Mouse (Mus musculus) embryonic fibroblast, embryonic 13.5 days (primary cell): ENCODE data around the gene Nkx2-3. TPM values are rescaled to one million over a fixed set of nuclear protein-coding genes. Genes with fewer than 3 reads are reported as not detected.

Experiments
- H3K27ac ChIP-seq: 2 replicates; pipeline ENCODE4 v1.5.1; 2012; ENCODE audit warnings: low read length, control low read depth, inconsistent platforms; ENCODE audit not compliant: insufficient read depth
- H3K4me1 ChIP-seq: 2 replicates; pipeline ENCODE4 v1.6.1; 2011; ENCODE audit warnings: low read length; ENCODE audit not compliant: control insufficient read depth, insufficient read depth
- H3K4me3 ChIP-seq: 2 replicates; pipeline ENCODE4 v1.5.1; 2011; ENCODE audit warnings: mild to moderate bottlenecking, control low read depth, low read length; ENCODE audit not compliant: insufficient read depth
- CTCF ChIP-seq: IDR thresholded peaks from 2 replicates; pipeline ENCODE4 v1.5.1; 2011; ENCODE audit warnings: mild to moderate bottlenecking, control low read depth, low read length, moderate library complexity, borderline replicate concordance; ENCODE audit not compliant: insufficient read depth
- POLR2A ChIP-seq: IDR thresholded peaks from 2 replicates; pipeline ENCODE4 v1.6.1; 2011; ENCODE audit warnings: low read depth, mild to moderate bottlenecking, control low read depth, low read length, moderate library complexity
- polyA plus RNA-seq: library from polyadenylated mRNA; stranded (reverse); fragments of >200 nt; gene quantifications from 2 replicates; pipeline ENCODE4 v1.2.4, GENCODE M21; 2011; ENCODE audit warnings: low read depth; ENCODE audit not compliant: missing spikeins, insufficient read length

Nkx2-3 gene
- polyA plus RNA-seq, 1 experiment, result not detected

DNA sequence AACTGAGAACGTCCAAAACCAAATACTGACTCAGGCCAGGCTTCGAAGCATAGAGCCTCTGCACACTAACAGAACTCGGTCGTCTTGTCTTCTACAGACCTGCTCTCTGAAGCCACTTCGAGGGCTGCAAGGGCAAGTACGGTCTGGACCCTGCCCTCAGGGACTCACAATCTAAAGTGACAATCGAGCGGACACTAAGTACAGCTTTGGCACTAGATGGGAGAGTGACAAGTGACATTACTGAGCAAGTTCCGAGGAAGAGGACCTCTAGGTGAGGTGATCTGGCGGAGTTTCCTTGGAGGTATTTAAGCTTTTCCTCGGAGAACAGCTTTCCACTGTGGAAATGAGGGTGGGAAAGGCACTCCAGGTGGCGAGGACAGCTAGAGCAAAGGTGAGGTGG, 564 bp upstream of the Nkx2-3 start:
- no peak overlapping the region for H3K4me3 ChIP-seq
- no peak for TF ChIP-seq POLR2A
- TF ChIP-seq CTCF, result no peak
- no peaks in the 10 kb centered on the region for H3K4me1 ChIP-seq
- H3K27ac ChIP-seq, result no peak overlapping the region

DNA sequence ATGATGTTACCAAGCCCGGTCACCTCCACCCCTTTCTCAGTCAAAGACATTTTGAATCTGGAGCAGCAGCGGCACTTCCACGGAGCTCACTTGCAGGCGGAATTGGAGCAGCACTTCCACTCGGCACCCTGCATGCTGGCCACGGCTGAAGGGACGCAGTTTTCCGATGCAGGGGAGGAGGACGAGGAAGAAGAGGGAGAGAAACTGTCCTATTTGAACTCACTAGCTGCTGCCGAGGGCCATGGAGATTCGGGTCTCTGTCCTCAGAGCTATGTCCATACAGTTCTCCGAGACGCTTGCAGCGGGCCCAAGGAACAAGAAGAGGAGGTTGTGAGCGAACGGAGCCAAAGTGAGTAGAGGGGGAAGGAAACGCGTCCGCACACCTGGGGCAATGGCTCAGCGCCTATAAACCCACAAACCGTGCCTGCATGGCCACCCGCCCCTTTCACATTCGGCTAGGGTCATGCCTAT, 411 bp downstream of the Nkx2-3 start:
- H3K4me1 ChIP-seq, result no peaks in the 10 kb centered on the region

DNA sequence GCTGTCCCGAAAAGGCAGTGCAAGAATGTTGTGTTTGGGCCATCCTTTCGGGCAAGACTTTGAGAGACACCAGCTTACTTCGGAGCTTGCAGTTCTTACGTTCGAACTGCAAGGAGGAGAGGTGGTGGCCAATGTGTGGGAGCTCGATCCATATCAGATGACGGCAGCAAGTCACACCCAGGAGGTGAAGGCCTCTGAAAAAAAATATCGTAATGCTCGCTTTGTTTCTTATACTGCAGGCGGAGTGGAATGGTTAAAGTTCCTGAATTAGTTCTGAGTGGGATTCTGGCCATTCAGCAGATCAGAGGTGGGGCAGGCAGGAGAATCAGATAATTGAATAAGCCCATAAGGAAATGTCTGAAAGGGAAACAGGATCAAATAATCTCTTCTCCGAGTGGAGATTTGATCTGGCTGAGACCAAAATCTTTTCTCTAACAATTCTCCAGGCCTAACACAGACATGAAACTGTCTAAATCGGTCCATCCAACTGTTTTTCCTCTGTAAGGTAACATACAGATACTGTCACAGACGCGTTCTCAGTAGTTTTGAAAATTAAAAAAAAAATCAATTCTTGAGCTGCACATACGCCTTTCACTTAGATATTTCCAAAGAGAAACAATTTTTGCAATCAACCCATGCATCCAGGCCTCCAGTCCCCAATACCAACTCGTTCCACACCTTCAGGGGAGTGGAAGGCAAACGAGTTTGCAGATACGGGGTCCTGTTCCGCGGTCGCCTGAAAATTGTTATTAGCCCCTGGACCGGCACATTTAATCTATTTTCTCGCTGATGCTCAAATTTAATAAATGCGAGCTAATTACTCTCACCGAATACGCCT, 1.4 kb downstream of the Nkx2-3 start:
- H3K4me3 ChIP-seq, result no peak overlapping the region
- TF ChIP-seq CTCF (no peak), POLR2A (no peak)

More for the DNA sequence above, 411 bp downstream of the Nkx2-3 start:
- H3K27ac ChIP-seq, result no peak overlapping the region
- TF ChIP-seq CTCF (no peak), POLR2A (no peak)
- H3K4me3 ChIP-seq, result no peak overlapping the region

DNA sequence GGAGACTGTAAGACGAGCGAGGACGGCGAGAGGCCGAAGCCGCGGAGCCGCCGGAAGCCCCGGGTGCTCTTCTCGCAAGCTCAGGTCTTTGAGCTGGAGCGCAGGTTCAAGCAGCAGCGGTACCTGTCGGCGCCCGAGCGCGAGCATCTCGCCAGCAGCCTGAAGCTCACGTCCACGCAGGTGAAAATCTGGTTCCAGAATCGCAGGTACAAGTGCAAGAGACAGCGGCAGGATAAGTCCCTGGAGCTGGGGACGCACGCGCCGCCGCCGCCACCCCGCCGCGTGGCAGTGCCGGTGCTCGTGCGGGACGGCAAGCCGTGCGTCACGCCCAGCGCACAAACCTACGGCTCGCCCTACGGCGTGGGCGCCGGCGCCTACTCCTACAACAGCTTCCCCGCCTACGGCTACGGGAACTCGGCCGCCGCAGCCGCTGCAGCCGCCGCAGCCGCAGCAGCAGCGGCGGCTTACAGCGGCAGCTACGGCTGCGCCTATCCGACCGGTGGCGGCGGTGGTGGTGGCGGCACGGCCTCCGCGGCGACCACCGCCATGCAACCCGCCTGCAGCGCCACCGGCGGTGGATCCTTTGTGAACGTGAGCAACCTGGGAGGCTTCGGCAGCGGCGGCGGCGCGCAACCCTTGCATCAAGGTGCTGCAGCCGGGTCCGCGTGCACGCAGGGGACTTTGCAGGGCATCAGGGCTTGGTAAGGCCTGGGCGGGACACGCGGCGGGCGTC, 2.4 kb downstream of the Nkx2-3 start:
- no peaks in the 10 kb centered on the region for H3K4me1 ChIP-seq
- no peak overlapping the region for H3K27ac ChIP-seq
- TF ChIP-seq CTCF (no peak), POLR2A (no peak)
- H3K4me3 ChIP-seq, result no peak overlapping the region

More for the DNA sequence above, 1.4 kb downstream of the Nkx2-3 start:
- no peaks in the 10 kb centered on the region for H3K4me1 ChIP-seq
- no peak overlapping the region for H3K27ac ChIP-seq

DNA sequence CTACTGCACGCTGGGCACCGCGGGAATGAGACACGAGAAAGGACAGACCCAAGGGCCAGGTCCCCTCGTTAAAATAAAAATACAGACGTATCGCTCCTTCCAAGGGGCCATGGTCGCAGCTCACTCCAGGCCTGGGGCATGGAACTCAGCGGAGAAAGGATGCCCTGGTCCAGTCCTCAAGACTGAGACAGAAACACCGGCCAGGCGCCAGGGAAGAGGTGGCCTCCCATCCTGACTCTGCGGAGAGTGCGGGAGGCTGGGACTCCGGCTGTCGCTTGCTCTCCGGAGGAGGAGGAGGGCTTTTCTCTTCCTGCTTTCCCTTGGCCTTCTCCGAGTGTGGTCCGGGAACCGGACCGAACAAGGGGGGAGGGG, 2.9 kb downstream of the Nkx2-3 start:
- TF ChIP-seq CTCF (no peak), POLR2A (no peak)
- Histone ChIP-seq H3K4me3 (no peak overlapping the region), H3K27ac (no peak overlapping the region), H3K4me1 (no peaks in the 10 kb centered on the region)

DNA sequence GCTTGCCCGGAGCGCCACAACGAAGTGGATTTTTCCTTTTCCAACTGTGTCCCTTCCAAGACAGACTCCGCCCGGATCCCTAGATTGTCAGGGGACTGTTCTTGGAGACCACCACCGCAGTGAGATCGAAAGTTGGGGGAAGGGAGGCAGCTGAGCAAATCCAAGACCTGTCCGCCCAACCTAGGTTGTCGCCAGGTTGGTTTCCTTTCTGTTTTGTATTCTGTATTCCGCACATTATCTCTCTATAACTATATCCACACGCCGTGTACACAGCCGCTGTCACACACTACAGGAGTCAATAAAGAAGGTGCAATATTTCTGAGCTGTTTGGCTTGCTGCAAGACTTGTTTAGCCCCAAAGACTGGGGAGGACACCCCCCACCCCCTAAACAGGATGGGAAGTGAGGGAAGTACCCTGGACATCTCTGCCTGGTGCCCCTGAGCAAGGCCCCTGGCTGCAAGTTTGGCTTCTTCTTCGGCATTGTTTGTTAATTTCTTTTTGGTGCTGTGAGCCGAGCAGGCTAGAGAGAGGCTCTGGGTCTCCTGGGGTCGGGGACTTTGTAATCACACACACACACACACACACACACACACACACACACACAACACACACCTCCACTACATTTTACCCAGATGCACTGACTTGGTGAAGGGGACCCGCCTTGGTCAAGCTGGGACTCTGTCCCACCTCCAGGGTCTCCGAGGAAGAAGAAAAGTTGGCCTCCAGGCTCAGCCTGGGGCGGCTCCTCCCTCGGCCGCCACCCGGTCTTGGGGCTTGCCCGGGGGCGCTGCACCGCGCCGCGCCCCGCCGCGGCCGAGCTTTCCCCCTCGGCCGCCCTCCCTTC, 3.7 kb downstream of the Nkx2-3 start:
- no peak overlapping the region; the same call in 1 of the 2 replicates for H3K4me3 ChIP-seq

DNA sequence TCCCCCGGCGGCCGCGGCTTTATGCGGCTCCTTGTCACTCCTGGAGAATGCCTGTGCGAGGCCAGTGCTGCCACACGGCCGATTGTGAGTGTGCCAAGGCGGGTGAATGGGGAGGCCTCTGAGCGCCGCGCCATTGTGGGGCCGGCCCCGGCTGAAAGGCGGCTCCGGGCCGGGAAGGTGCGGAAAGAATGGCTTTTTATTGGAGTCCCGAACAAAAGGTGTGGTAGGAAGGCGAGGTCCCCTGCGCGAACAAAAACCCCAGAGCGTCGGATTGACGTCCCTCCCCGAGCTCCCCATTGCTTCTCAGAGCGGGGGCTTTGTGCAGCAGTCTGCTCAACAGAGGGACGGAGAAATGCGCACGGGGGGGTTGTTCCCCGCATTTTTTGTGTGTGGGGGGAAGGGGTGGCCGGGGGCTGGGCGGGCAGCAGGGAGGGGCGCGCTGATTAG, 4.3 kb downstream of the Nkx2-3 start:
- no peaks in the 10 kb centered on the region for H3K4me1 ChIP-seq
- no peak overlapping the region for H3K4me3 ChIP-seq
- H3K27ac ChIP-seq, result no peak overlapping the region
- no peak for TF ChIP-seq POLR2A
- no peak for TF ChIP-seq CTCF

More for the DNA sequence above, 3.7 kb downstream of the Nkx2-3 start:
- Histone ChIP-seq H3K4me1 (no peaks in the 10 kb centered on the region), H3K27ac (no peak overlapping the region)
- no peak for TF ChIP-seq CTCF
- TF ChIP-seq POLR2A, result no peak

DNA sequence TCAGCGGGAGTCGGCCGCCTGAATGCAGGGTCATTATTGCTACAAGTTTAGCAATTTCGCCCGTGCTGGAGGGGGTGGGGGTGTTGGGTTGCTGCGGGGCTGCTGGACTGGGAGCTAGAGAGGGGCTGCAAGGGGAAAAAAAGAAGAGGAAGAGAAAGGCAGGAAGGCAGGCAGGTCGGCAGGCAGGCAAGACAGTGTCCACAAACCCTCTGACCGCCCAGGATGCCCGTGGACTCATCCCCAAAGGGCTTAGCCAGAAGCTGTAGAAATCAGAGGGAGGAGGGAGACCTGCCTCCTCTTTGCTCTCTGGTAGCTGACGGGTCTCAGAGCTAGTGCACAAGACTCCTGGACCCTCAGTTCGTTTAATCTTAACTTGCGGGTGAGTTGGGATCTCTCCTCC, 4.8 kb downstream of the Nkx2-3 start:
- H3K4me1 ChIP-seq, result no peaks in the 10 kb centered on the region
- no peak for TF ChIP-seq POLR2A
- no peak for TF ChIP-seq CTCF
- H3K27ac ChIP-seq, result no peak overlapping the region
- H3K4me3 ChIP-seq, result no peak overlapping the region

DNA sequence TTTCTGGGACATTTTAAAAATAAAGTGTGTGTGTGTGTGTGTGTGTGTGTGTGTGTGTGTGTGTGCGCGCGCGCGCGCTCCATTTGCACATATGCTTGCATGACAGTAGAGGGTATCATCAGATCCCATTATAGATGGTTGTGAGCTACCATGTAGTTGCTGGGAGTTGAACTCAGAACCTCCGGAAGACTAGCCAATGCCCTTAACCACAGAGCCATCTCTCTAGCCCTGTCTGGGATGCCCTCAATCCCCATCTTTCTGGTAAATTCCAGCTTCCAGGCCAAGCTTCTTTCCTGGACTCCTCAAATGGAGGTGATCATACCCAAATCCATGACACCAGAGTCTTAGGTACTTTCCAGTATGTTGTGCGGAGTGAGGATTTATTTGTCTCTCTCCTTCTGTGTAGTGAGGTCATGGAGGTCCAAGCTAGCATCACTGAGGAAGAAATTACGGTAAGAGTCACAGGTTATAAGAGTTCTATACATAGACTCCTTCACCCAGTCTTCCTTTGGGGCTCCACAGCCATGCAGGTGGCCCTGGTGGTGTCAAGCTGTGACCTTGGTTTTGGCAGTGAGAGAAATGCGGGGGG, 5.7 kb downstream of the Nkx2-3 start:
- TF ChIP-seq POLR2A (no peak), CTCF (no peak)
- Histone ChIP-seq H3K4me1 (no peaks in the 10 kb centered on the region), H3K4me3 (no peak overlapping the region), H3K27ac (no peak overlapping the region)
